Mouse (Mus musculus): Measurements from ENCODE around the gene 4930512M02Rik. TPM values are rescaled to one million over a fixed set of nuclear protein-coding genes. Genes with fewer than 3 reads are reported as not detected.
A peak's percentile ranks its signal among the peaks of the same experiment; 100 is the strongest.
"Not testable (repeated sequence)": the region's sequence is repeated elsewhere in the genome, so short reads cannot be mapped to it uniquely, and the experiment has no call there.

Gene 4930512M02Rik
- total RNA-seq (2014; rRNA removed) (not detected in 2 replicates), polyA plus RNA-seq (2015; fragmentation: Nextera tagmentation; extraction: Ambion mirVana) (not detected in 2 replicates)

DNA sequence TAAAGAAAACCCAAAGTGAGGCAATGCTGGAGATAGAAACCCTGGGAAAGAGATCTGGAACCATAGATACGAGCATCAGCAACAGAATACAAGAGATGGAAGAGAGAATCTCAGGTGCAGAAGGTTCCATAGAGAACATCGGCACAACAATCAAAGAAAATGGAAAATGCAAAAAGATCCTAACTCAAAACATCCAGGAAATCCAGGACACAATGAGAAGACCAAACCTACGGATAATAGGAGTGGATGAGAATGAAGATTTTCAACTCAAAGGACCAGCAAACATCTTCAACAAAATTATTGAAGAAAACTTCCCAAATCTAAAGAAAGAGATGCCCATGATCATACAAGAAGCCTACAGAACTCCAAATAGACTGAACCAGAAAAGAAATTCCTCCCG lies at the start of gene 4930512M02Rik:
Gene 4930512M02Rik, minus strand, starts transcription at position 101 of the 400 bp plus-strand sequence.
- H3K27ac ChIP-seq (ENCODE audit: low read depth, low read length); H3K36me3 ChIP-seq (ENCODE audit: insufficient read depth); H3K27me3 ChIP-seq (ENCODE audit: insufficient read depth, low read length); H3K4me2 ChIP-seq (ENCODE audit: low read depth); H3K4me3 ChIP-seq (ENCODE audit: low read depth, low read length); DNase-seq; ATAC-seq; H3K4me1 ChIP-seq (ENCODE audit: insufficient read depth); H3K9me3 ChIP-seq (ENCODE audit: low read length); H3K9ac ChIP-seq: not testable (repeated sequence)
- WGBS = 83% methylated on average over 2 of the region's 4 CpGs

DNA sequence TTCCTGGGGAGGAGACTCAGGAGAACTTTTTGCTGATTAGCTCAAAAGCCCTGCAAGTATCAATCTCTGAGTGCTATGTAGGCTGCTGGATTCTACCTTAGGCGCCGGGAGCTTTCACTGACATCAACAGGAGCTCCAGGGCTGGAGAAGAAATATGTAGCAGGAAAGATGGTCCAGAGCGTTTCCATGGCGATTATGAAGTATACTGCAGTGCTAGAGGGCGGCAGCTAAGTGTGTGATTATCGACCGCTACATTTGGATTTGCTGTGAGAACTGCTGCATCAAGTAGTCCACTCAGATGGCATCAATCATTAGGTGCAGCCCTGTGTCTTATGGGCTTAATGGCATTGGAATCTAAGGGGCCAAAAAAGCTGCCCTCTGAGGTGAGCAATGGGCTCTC lies 49.5 kb upstream of the 4930512M02Rik start:
- Histone ChIP-seq H3K27ac (ENCODE audit: low read depth, low read length) (no peak overlapping the region), H3K4me3 (ENCODE audit: low read depth, low read length) (no peak overlapping the region), H3K27me3 (ENCODE audit: insufficient read depth, low read length) (no peaks in the 10 kb centered on the region), H3K4me1 (ENCODE audit: insufficient read depth) (no peaks in the 10 kb centered on the region), H3K36me3 (ENCODE audit: insufficient read depth) (no peaks in the 10 kb centered on the region), H3K4me2 (ENCODE audit: low read depth) (no peak overlapping the region), H3K9me3 (ENCODE audit: low read length) (no peaks in the 10 kb centered on the region), H3K9ac (no peak overlapping the region)
- WGBS = 78% methylated on average over 7 of the region's 7 CpGs
- DNase-seq (no peak), ATAC-seq (peak; percentile 36)
- no peak for TF ChIP-seq CTCF (IDR thresholded peaks at IDR 0.05; ENCODE audit: low read depth)

DNA sequence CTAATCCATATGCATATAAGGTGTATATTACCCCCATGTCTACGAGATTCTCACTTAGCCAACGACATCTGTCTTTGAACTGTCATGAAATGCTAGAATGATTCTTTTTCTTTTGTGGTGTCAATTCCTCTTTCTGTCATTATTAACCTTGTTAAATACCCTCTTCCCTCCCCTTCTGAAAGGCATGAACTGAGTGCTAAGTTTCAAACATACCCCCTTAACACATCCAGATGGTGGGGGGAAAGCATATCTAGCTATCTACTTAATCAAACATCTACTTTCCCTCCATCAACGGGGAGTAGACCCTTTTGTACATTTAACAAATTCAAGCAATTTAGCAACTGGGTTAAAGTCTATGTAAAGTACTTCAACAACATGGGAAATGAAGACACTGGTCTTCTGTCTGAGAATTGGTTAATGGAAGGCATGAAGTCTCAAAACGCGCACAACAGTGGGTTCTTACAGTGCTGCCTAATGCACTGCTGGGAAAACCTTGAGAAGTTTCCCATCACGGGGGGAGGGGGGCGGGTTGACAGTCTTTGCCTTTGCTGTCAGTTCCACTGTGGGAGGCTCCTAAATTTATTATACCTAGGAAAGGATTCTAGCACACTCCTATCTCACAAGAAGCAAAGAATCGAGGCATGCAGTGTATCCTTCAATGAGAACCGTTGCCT lies 48.6 kb upstream of the 4930512M02Rik start:
- Histone ChIP-seq H3K27ac (ENCODE audit: low read depth, low read length) (no peak overlapping the region), H3K27me3 (ENCODE audit: insufficient read depth, low read length) (no peaks in the 10 kb centered on the region), H3K36me3 (ENCODE audit: insufficient read depth) (no peaks in the 10 kb centered on the region), H3K4me2 (ENCODE audit: low read depth) (no peak overlapping the region), H3K4me3 (ENCODE audit: low read depth, low read length) (no peak overlapping the region), H3K9ac (no peak overlapping the region), H3K4me1 (ENCODE audit: insufficient read depth) (no peaks in the 10 kb centered on the region), H3K9me3 (ENCODE audit: low read length) (no peaks in the 10 kb centered on the region)
- no peak for TF ChIP-seq CTCF (IDR thresholded peaks at IDR 0.05; ENCODE audit: low read depth)
- DNase-seq (no peak), ATAC-seq (peak; percentile 74; the same call in 1 of the 2 replicates)
- 81% methylated on average over 9 of the region's 9 CpGs for WGBS

DNA sequence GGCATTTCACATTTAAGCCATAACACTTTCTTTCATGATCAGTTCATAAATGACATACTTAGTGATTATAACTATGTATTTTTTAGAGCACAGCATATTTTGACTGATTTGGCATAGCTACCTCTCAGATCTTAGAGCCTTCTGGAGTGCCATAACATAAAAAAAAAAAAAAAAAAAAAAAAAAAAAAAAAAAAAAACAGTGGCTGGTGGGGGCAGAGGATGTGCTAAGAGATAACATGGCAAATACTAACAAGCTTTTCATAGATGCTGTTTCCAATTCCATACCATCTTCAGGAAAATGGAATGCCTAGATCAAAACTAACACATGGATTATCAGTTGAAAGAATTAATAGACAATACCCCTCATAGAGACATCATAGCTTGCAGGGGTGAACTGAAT lies 47.4 kb upstream of the 4930512M02Rik start:
- Histone ChIP-seq H3K9ac (no peak overlapping the region), H3K4me3 (ENCODE audit: low read depth, low read length) (no peak overlapping the region), H3K27ac (ENCODE audit: low read depth, low read length) (no peak overlapping the region), H3K27me3 (ENCODE audit: insufficient read depth, low read length) (no peaks in the 10 kb centered on the region), H3K36me3 (ENCODE audit: insufficient read depth) (no peaks in the 10 kb centered on the region), H3K4me2 (ENCODE audit: low read depth) (no peak overlapping the region), H3K4me1 (ENCODE audit: insufficient read depth) (no peaks in the 10 kb centered on the region), H3K9me3 (ENCODE audit: low read length) (no peaks in the 10 kb centered on the region)
- no peak for ATAC-seq
- no peak for TF ChIP-seq CTCF (IDR thresholded peaks at IDR 0.05; ENCODE audit: low read depth)
- no peak for DNase-seq

DNA sequence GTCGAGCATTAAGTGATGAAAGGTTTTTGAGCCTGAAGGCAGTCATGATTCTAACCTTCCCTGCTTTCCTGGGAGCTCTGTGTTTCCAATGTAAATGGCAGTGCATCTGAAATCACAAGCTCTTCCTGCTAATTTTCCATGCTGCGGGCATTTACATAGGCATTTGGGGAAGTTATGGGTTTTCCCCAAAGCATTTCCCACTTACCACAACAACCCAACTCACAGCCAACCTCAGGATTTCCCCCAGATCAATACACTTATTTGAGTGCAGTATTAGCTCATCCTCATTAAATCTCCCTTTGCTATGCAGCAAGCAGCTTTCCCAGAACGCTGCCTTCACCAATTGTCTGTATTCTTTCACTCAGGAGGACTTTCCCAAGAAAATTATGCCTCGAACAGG lies 45.3 kb upstream of the 4930512M02Rik start:
- WGBS = 74% methylated on average over 4 of the region's 4 CpGs
- no peak overlapping the region for H3K9ac ChIP-seq

DNA sequence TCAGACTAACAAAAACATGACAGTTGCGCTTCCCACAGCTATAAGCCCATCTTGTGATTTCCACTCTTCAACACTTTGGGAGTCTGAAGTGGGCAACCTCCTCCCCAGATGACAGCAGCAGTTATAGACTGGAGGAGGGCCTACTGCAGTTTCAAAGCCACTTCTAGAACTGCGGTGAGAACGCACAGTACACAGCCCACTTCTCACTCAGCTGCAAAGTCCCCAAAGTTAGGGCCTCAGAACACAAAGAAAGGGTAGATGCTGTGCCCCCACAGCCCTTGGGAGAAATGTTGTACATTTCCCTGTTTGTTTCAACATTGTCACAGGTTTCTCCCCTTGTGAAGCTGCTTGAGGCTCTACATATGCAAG lies 40.3 kb upstream of the 4930512M02Rik start:
- H3K4me1 ChIP-seq (ENCODE audit: insufficient read depth) = no peaks in the 10 kb centered on the region
- WGBS = 92% methylated on average over 3 of the region's 3 CpGs
- H3K4me2 ChIP-seq (ENCODE audit: low read depth) = no peak overlapping the region
- no peak overlapping the region for H3K27ac ChIP-seq (ENCODE audit: low read depth, low read length)
- H3K4me3 ChIP-seq (ENCODE audit: low read depth, low read length) = no peak overlapping the region
- no peaks in the 10 kb centered on the region for H3K36me3 ChIP-seq (ENCODE audit: insufficient read depth)
- no peak overlapping the region for H3K9ac ChIP-seq
- TF ChIP-seq CTCF (IDR thresholded peaks at IDR 0.05; ENCODE audit: low read depth) = no peak
- ATAC-seq = no peak
- H3K27me3 ChIP-seq (ENCODE audit: insufficient read depth, low read length) = no peaks in the 10 kb centered on the region
- no peaks in the 10 kb centered on the region for H3K9me3 ChIP-seq (ENCODE audit: low read length)
- DNase-seq = no peak

More for the DNA sequence above, 45.3 kb upstream of the 4930512M02Rik start:
- H3K27ac ChIP-seq (ENCODE audit: low read depth, low read length) = no peak overlapping the region
- no peaks in the 10 kb centered on the region for H3K4me1 ChIP-seq (ENCODE audit: insufficient read depth)
- TF ChIP-seq CTCF (IDR thresholded peaks at IDR 0.05; ENCODE audit: low read depth) = no peak
- H3K4me3 ChIP-seq (ENCODE audit: low read depth, low read length) = no peak overlapping the region
- no peaks in the 10 kb centered on the region for H3K27me3 ChIP-seq (ENCODE audit: insufficient read depth, low read length)
- H3K4me2 ChIP-seq (ENCODE audit: low read depth) = no peak overlapping the region
- no peaks in the 10 kb centered on the region for H3K9me3 ChIP-seq (ENCODE audit: low read length)
- H3K36me3 ChIP-seq (ENCODE audit: insufficient read depth) = no peaks in the 10 kb centered on the region
- no peak for DNase-seq
- no peak for ATAC-seq

DNA sequence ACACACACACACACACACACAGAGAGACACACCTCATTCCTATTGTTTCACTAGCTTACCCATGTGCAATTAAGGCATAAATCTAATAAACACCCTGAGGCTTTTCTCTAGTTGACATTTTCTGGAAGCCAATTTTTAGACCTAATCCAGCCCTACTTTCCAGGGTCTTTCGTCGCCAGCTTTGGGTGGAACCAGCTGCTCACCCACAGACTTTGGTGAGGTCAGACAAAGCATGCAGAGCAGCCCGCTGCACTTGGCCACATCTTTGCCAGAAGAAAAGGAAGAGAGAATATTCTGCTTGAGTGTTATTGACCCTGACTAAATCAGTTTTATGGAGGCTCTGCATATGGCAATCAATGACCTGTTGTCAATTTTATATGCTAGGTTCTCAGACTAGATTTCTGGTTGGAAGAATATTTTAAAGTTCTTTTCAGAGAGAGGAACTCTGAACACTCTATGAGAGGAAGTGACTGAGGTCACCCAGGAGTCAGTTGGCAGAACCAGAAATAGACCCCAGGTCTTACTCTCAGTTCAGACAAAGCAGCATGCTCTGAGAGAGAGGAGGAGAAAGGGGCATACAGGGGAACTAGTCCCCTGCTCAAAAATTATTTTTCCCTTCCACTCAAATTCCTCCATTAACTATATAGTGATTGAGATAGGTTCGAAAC lies 39.8 kb upstream of the 4930512M02Rik start:
- no peaks in the 10 kb centered on the region for H3K27me3 ChIP-seq (ENCODE audit: insufficient read depth, low read length)
- H3K9ac ChIP-seq = no peak overlapping the region
- 91% methylated on average over 4 of the region's 4 CpGs for WGBS
- no peaks in the 10 kb centered on the region for H3K4me1 ChIP-seq (ENCODE audit: insufficient read depth)
- no peaks in the 10 kb centered on the region for H3K9me3 ChIP-seq (ENCODE audit: low read length)
- H3K4me2 ChIP-seq (ENCODE audit: low read depth) = no peak overlapping the region
- no peak overlapping the region for H3K27ac ChIP-seq (ENCODE audit: low read depth, low read length)
- no peak for DNase-seq
- no peak for ATAC-seq
- no peak for TF ChIP-seq CTCF (IDR thresholded peaks at IDR 0.05; ENCODE audit: low read depth)
- H3K4me3 ChIP-seq (ENCODE audit: low read depth, low read length) = no peak overlapping the region
- no peaks in the 10 kb centered on the region for H3K36me3 ChIP-seq (ENCODE audit: insufficient read depth)

Measured in forebrain, postnatal 0 days (tissue).